Mouse (Mus musculus): ENCODE measurements around the gene Gimap9. TPM values are rescaled to one million over a fixed set of nuclear protein-coding genes. Genes with fewer than 3 reads are reported as not detected.

Gene Gimap9
- polyA plus RNA-seq (2012; rRNA removed), result 2.1 and 2.3 TPM in 2 replicates

- DNase-seq (ENCODE audit: low read depth), result peak; percentile 13
Observed at GRCm38 (mm10) chr6:48675931-48676859, at the start of gene Gimap9. TSS of gene Gimap9 (plus strand) at chr6:48676129.

- DNase-seq (ENCODE audit: low read depth), result no peak
Observed at GRCm38 (mm10) chr6:48626464-48626863, 49.5 kb upstream of the Gimap9 start, which contains the start of gene AI854703. TSS of gene AI854703 (plus strand) at chr6:48626764.

- DNase-seq (ENCODE audit: low read depth), result no peak
Observed at GRCm38 (mm10) chr6:48626984-48627383, 48.9 kb upstream of the Gimap9 start.

- no peak for DNase-seq (ENCODE audit: low read depth)
Observed at GRCm38 (mm10) chr6:48627511-48627924, 48.4 kb upstream of the Gimap9 start.

- no peak for DNase-seq (ENCODE audit: low read depth)
Observed at GRCm38 (mm10) chr6:48628377-48628776, 47.6 kb upstream of the Gimap9 start.

GRCm38 (mm10) chr6:48628808-48629660 lies 46.9 kb upstream of the Gimap9 start:
- no peak for DNase-seq (ENCODE audit: low read depth)

GRCm38 (mm10) chr6:48629661-48630034 lies 46.3 kb upstream of the Gimap9 start:
- no peak for DNase-seq (ENCODE audit: low read depth)

GRCm38 (mm10) chr6:48630831-48631230 lies 45.1 kb upstream of the Gimap9 start:
- DNase-seq (ENCODE audit: low read depth), result no peak

- no peak for DNase-seq (ENCODE audit: low read depth)
Observed at GRCm38 (mm10) chr6:48635105-48635504, 40.8 kb upstream of the Gimap9 start.

- DNase-seq (ENCODE audit: low read depth), result no peak
Observed at GRCm38 (mm10) chr6:48636515-48636914, 39.4 kb upstream of the Gimap9 start.

GRCm38 (mm10) chr6:48637811-48638500 lies 38.0 kb upstream of the Gimap9 start:
- no peak for DNase-seq (ENCODE audit: low read depth)

- no peak for DNase-seq (ENCODE audit: low read depth)
Observed at GRCm38 (mm10) chr6:48638553-48638952, 37.4 kb upstream of the Gimap9 start.

GRCm38 (mm10) chr6:48641391-48641790 lies 34.5 kb upstream of the Gimap9 start:
- no peak for DNase-seq (ENCODE audit: low read depth)

GRCm38 (mm10) chr6:48642764-48643292 lies 33.1 kb upstream of the Gimap9 start:
- no peak for DNase-seq (ENCODE audit: low read depth)

- DNase-seq (ENCODE audit: low read depth), result no peak
Observed at GRCm38 (mm10) chr6:48645660-48646308, 30.1 kb upstream of the Gimap9 start.

GRCm38 (mm10) chr6:48646309-48646690 lies 29.6 kb upstream of the Gimap9 start:
- DNase-seq (ENCODE audit: low read depth), result no peak

- DNase-seq (ENCODE audit: low read depth), result no peak
Observed at GRCm38 (mm10) chr6:48646995-48647394, 28.9 kb upstream of the Gimap9 start, which contains the start of gene Gimap8. TSS of gene Gimap8 (plus strand) at chr6:48647234.

- DNase-seq (ENCODE audit: low read depth), result no peak
Observed at GRCm38 (mm10) chr6:48647611-48648010, 28.3 kb upstream of the Gimap9 start.

- no peak for DNase-seq (ENCODE audit: low read depth)
Observed at GRCm38 (mm10) chr6:48648779-48649178, 27.1 kb upstream of the Gimap9 start.

GRCm38 (mm10) chr6:48650041-48650440 lies 25.9 kb upstream of the Gimap9 start:
- no peak for DNase-seq (ENCODE audit: low read depth)

- no peak for DNase-seq (ENCODE audit: low read depth)
Observed at GRCm38 (mm10) chr6:48658721-48659120, 17.2 kb upstream of the Gimap9 start.
